Mouse (Mus musculus): ENCODE measurements at regions not wholly inside any gene's neighbourhood (a gene's known extent, or its start where the extent isn't known, plus 50 kb on each side); places are given as distances from the start of the nearest gene placed in this dataset.
A peak's percentile ranks its signal among the peaks of the same experiment; 100 is the strongest.

DNA sequence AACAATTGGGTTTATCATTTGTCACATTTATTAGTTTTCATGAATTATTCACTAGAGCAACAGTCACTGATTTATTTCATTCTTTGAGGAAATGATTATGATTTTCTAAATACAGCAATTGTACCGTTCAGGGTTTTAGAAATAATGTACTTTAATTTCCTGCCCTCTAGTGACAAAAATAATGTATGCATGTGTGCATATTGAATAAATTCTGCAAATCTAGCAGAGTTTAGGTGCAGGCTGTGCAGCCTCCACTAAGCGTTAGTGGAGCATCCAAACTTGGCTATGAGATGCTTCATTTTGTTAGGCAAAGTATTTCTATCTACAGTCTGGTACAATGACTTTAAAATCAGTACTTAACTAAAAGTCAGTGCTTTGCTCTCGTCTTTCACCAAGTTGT, 642.1 kb upstream of the A830018L16Rik start:
- no peak for DNase-seq (ENCODE audit: extremely low spot score in 1 of 2, low spot score in 1 of 2)

DNA sequence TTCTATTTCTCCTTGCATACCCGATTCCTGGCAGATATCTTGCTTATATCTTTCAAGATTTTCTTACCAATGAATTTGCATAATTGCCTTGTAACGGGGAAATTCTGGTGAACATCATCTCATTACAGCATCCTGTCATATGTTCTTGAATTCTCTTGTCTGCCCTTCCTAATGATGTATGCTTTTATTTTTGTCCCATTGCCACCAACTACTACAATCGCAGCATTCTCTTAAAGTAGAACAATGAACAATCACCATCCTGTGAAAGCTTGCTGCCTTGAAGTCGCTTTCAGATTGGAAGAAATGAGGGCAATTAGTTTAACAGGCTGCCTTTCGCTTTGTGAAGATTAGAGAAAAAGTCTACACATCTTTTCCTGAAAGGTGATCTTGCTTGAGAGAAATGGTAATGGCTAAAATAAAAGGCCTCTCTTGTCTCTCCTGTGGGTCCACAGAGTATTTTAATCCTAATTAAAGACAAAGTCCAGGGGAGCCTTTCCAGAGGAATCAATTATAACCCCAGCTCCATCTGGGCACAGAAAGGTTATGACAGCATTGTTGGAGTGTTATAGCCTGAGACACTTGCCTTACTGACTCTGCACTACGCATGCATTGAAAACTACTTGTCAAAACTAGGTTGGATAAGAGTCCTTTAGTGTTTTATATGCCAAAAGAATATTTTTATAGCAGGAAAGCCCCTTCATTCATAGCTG, 619.7 kb upstream of the A830018L16Rik start:
- DNase-seq (ENCODE audit: extremely low spot score in 1 of 2, low spot score in 1 of 2), result no peak

DNA sequence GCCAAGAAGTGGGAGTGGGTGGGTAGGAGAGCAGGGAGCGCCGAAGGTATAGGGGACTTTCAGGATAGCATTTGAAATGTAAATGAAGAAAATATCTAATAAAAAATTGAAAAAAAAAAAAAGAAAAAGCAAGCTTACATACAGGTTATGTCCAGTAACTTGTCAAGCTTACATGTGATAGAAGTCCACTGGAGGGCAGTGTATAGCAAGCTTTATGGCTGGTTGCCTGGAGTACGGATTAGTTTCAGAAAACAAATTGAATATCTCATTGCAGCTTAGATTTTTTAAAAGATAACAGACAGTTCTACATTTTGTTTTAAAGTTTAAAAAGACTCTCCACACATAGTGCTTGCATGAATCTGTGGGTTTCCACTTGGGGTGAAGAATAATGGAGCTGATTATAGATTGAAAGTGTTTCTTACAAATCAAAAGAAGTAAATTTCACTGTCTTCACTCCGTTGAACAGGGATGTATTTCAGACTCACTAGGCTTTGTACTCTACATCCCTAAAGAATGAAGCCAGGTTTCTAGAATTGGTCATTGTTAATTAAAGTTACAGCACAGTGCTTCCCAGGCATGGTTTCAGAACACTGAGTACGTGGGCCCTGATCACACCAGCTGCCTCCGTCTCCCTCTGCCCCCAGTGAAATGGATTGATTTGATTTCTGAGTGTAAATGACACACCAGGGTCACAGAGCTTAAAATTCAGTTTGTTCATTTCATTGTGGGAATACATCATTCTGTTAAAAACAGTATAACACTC, 578.1 kb upstream of the A830018L16Rik start:
- DNase-seq (ENCODE audit: extremely low spot score in 1 of 2, low spot score in 1 of 2), result peak in 1 of 2 experiments; percentile 21

DNA sequence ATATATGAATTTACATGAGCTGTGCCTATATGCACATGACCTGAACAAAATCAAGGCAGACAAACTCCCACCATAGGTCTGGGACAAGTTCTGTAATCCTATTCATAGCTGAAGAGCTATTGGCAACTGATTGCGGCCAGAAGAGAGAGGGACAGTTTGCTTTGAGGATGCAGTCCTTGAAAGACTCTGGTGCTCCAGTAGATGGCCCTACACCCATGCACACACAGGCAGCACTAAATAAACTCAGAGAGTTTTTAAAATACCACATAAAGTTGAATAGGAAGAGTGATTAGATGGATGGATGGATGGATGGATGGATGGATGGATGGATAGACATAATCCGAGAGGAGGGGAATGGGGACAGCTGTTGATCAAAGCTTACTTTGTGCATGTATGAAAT, 576.7 kb upstream of the A830018L16Rik start:
- DNase-seq (ENCODE audit: extremely low spot score in 1 of 2, low spot score in 1 of 2), result peak in 1 of 2 experiments; percentile 10

DNA sequence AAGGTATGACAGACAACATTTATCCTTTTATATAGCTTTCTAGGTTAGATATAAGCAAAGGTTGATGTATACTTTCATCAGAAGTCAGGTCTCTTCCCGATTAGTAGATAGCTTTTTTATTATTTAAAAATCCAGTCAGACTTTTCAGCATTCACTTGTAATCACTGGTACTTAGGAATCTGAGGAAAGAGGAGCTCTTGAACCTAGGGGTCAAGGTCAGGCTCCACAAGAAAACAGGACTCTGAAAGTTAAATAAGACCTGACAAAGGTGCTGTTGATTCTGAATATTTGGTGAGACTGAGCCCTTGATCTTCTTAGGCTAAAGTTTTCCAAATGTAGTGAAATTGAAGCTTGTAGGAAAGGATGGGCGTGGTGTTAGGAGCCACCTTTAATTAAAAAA, 561.0 kb upstream of the A830018L16Rik start:
- no peak for DNase-seq (ENCODE audit: extremely low spot score in 1 of 2, low spot score in 1 of 2)

DNA sequence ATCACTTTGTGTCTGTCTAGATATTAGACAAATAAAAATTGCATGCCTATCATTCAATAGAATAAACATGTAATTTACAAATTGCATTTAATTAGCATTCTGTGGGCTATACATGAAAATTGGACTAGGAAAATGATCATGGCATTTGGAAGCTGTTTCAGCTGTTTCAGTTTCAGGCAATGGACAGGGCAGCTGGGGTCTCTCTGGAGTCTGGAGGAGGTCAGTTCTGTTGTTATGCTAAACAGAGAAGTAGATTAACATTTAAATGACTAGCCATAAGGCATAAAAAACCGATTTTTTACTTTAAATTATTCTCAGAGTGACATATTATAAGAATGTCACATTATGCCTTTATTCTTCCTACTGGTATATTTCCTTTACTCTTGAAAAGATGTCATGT, 559.4 kb upstream of the A830018L16Rik start:
- no peak for DNase-seq (ENCODE audit: extremely low spot score in 1 of 2, low spot score in 1 of 2)

DNA sequence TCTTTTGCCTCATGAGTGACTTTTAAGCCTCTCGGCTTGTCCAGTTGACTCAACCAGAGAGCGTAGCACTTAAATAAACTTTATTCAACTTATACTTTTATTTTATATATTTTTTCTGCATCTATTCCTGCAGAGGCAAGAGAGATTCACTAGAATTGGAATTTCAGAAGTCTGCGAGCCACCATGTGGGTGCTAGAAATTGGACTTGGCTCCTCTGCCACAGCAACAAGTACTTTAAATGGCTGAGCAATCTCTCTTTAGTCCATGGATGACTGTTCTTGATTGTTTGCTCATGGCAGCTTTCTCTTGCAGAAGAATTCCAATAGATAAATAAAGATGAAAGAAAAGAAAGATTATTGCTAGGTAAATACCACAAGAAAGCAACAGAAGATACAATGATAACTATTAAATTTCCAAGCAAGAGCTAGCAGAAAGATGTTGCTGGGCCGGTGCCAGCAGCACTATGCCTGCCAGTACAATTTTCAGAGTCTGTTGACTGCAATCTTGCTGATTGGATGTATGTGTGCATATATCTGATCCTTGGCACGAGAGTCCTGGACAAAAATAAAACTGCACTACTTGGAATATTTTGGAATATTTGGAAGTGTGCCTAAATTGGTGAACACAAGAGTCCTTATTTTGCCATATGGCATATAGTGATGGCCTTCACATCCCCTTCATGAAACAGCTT, 542.6 kb upstream of the A830018L16Rik start:
- DNase-seq (ENCODE audit: extremely low spot score in 1 of 2, low spot score in 1 of 2), result peak in 1 of 2 experiments; percentile 41

DNA sequence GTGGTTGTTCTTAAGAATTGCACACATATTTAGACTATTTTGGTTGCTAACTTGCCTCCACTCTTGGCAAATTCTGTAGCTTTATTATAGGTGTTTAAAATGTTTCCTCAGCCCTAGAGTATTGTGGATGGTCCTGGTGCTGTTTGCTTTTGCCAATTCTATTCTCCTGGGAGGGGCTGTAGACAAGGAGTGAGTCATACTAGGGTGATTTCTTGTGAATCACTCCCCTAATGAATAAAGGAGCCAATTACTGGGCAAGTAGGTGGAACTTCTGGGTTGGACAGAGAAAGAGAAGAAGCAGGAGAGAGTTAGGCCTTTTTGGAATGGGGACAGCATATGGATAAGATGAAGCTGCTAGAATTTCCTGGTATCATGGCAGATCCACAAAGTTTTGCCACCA, 541.6 kb upstream of the A830018L16Rik start:
- no peak for DNase-seq (ENCODE audit: extremely low spot score in 1 of 2, low spot score in 1 of 2)

DNA sequence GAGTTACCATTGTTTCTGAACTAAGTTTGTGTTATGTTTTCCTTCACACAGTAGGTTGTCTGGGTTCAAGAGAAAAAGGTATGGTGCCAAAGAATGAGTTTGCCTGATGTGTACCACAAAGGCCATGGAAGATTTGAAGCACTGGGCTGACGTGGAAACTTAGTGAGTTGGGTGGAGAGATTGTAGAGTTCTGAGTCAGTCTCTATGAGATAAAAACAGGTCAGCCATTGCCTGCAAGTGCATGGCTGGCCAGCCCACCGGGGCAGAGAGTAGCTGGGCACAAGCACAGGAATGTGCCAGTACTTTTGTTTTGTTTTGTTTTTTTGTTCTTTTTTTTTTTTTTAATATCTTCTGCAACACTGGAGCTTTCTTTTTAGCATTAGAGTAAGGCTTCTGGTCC, 541.2 kb upstream of the A830018L16Rik start:
- no peak for DNase-seq (ENCODE audit: extremely low spot score in 1 of 2, low spot score in 1 of 2)

DNA sequence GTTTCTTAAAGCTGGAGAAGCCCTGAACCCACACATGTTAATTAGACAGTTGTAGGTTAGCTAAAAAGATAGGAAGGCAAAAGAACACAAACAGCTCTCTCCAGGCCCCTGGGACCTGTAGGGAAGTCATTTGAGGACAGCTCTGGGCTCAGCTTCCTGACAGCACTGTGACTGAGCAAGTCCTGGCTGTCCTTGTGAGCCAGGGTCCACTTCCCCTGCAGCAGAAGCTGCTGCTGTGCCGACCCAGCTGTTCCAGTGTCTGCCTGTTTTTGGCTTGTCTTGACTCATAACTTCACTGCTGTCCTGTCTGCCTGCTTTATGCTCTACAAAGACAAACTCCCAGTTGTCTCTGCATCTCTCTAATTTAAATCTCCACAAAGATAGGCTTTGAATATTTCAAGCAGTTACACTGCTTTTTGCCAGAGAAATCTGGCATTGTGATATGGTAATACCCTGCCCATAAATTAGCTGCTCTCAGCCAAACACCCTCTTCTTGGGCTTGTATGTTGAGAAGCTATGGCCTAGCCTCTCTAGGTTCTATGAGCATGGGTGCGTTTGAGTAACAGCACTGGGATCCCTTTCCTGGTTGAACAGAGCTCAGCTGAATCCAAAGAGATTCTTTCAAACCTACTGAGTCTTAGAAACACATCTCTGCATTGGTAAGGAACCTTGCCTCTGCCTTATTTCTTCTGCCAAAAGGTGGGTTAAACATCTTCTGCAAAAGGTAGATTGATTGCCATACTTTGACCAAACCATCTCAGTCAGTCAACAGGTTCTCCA, 536.3 kb upstream of the A830018L16Rik start:
- DNase-seq (ENCODE audit: extremely low spot score in 1 of 2, low spot score in 1 of 2), result no peak

DNA sequence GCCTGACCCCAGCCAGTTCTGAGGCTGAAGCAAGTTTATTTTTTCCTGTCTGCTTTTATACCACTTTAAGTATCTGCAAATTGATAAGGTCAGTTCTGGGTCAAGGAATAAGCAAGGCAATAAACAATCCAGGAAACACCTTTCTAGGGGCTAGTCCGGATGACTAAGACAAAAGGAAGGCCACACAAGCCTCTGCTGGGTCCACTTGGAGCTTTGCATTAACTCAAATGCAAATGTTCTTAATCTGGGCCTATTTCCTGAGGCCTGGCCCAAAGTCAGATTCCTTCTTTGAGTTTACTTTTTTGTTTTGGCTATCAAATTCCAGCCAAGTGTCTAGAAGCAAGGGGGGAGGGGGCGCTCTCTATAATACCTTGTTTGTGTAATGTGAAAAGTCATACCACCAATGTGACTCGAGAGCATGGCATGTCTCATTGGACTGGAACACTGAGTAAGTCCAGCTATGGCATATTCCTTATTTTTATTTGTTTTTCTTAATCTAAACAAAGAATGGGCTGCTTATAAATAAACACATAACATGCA, 535.6 kb upstream of the A830018L16Rik start:
- DNase-seq (ENCODE audit: extremely low spot score in 1 of 2, low spot score in 1 of 2), result no peak

DNA sequence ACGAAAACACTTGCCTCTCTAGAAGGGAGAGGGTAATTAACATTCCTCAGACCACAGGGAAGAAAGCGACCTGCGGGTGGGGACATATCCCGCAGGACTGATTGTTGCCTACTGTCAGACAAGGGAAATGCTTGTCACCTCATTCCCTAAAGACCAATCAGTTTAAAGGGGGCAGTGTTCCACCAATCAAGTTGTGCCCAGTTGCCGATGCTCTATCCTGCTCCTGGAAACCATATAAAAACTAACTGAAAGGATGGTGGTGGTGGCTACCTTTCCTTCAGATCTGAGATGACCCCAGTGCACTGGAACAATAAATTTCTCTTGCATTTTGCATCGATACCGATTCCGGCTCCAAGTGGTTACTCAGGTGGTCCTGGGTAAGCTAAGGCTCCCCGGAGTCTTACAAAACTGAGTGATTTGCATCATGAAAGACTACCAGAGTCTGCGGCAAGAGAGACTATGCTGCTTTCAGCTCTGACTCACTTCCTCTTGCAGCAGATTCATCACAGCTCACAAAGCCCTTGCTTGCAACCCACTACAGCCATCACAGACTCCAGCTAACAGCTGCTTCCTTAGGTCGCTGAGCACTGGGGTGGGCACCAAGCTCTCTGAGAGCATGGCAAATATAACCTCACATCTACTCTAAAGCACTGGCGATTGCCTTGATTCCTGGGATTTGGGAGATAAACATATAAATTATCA, 533.7 kb upstream of the A830018L16Rik start:
- no peak for DNase-seq (ENCODE audit: extremely low spot score in 1 of 2, low spot score in 1 of 2)

DNA sequence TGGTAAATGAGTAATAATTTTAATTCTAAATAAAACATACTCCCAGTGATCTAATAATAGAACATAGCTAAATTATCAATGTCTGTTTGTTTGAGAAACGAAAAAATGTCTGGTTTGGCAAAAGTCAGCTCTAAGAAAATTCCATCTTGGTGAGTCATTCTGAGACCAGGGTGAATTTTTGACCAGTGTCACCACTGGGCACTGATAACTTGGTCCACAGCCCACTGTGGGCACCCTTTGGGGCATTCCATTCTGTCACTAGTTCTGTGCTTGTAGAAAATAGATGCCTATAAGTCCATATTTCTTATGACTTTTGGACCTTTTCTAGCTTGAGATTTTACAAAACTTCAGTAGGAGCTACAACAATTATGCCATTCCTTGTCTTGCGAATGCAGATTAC, 515.1 kb upstream of the A830018L16Rik start:
- no peak for DNase-seq (ENCODE audit: extremely low spot score in 1 of 2, low spot score in 1 of 2)

DNA sequence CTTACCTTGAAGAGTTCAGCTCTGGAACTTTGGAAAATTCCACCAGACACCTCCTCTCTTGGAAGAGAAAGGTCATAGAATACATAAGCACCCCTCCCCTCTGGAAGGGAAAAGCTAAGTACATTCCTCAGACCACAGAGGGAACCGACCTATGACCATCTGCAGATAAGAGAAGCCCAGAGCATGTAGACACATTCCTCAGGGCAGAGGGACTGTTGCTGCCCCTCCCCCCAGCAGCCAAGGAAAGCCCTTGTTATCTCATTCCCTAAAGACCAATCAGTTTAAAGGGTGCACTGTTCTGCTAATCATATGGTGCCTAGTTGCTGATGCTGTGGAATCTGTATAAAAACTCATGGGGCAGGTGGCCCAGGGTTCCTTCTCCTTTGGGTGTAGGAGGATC, 511.2 kb upstream of the A830018L16Rik start:
- DNase-seq (ENCODE audit: extremely low spot score in 1 of 2, low spot score in 1 of 2), result no peak

DNA sequence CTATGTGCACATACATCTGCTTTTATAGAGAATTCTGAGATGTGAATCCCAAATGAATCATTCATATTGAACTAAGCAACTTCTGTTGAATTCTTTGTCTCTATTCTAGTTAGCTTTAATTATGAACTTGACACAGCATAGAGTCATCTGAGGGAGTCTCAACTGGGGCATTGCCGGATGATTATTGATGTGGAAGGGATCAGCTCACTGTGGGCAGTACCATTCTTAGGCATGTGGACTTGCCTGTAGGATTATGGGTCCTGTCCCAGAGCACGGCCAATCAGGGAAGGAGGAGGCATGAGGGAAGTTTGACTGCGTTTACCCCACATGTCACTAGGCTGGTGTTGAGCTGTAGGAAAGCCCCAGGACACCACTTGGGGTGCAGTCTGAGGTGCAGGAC, 493.9 kb upstream of the A830018L16Rik start:
- no peak for DNase-seq (ENCODE audit: extremely low spot score in 1 of 2, low spot score in 1 of 2)

DNA sequence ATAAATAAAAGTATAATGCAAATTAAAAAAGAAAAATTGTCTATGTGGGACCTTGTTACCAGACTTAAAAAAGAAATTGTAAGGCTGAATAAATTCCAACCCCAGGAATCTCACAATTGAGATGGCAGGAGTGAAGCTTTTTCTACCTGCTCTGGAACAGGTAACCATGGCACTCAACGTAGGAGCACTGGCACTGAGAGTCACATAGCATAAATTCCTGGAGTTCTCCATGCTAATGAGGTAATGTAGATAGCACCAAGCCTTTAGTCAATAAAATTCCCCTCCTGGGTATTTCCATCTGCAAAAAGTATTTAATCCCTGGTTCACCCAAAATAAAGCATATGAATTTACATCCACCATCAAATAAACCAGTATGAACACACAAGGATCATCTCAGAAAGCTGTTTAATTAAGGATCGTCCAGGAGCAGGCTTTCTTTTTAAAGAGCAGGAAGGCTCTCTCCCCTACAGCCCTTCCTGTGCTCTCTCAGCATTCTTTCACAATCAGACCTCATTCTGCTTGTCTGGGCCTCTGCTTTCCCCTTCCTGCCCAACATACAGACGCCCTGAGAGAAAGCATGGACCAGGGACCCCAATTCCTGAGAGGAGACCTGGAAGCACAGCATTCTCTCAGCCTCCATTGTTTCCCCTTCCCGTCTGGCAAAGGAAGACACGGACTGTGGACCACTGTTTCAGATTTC, 481.4 kb upstream of the A830018L16Rik start:
- DNase-seq (ENCODE audit: extremely low spot score in 1 of 2, low spot score in 1 of 2), result no peak

DNA sequence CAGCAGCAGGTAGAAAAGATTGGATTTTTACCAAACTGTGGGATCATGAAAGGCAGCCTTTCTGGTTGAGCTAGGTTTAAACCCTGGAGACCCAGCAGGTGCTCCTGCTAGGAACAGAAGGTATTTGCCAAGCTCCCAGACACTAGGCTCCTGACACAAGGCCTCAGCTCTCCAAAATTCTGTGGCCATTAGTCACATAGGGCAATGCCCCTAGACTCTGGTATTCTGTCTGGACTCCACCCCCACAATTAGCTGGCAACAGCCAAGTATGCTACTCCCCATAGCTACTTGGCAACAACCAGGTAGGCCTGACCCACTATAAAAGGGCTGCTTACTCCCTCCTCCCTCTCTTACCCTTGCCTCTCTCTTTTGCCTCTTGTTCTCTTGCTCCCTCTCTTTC, 480.7 kb upstream of the A830018L16Rik start:
- DNase-seq (ENCODE audit: extremely low spot score in 1 of 2, low spot score in 1 of 2), result no peak

DNA sequence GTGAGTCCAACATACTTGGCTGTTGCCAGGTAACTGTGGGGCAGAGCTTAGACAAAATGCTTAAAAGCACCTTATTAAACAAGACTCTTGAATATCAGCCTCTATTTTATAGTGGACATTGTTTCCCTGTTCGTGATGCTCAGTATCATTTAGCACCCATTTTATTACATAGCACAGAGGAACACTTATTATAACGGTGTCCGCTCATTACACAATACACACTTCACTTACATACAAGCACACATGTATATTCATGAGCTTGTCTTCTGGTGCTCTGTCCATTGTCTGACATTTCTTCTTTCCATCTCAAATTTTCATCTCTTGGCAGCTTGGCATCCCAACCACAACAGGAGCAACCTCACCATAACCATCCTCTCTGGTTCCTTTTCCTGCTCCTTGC, 475.5 kb upstream of the A830018L16Rik start:
- DNase-seq (ENCODE audit: extremely low spot score in 1 of 2, low spot score in 1 of 2), result no peak

DNA sequence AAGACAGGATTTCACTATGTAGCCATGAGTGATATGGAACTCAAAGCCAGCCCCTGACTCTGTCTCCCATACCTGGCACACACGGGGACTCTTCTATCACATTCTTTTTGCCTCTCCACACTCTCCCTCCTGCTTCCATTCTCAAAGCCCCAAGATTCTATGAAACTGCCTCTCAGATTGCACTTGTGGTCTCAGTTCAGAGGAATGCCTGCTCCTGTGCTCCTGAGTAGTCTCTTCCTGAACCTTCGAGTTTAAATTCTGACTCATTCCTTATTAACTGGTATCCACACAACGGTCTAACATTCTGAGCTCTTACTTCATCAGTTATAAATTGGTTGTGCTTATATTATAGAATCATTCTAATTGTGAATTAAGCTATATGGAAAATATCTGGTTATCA, 473.6 kb upstream of the A830018L16Rik start:
- DNase-seq (ENCODE audit: extremely low spot score in 1 of 2, low spot score in 1 of 2), result no peak
